In the genomic region with DNA sequence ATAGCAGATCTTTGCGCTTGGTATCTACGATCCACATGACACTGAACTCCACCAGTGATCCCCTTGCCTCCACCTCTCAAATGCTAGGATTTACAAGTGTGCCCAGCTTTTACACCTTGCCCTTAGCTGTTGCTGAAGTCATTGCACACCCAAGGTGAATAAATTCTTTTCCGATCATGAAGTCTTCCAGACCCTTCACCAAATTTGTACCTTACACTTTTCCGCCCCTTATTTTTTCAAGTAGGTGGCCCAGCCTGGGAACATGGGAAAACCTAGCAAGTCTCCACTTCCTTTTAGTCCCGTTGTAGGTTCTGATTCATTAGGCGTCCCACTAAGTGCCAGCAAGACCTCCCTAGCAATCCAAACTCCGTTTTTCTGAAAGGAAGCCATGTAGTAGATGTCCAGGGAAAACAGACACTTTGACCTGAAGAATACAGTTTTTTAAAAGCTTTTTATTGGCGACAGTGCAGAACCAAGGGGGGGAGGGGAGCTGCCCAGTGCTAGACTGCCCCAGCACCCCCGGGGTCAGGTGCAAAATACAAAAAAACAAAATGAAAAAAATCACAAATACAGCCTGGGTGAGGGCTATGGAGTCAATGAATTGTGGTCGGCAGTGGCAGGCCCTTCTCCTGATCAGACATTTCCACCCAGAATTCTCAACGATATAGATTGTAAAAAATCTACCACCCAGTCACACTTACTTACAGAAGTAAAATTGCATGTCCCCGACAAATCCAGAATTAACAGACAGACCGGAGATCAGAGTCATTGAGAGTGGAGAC, we compare ENCODE assay signal across 11 mouse cellular contexts. TPM values are rescaled to one million over a fixed set of nuclear protein-coding genes. Genes with fewer than 3 reads are reported as not detected.
A peak's percentile ranks its signal among the peaks of the same experiment; 100 is the strongest.
DNase-seq lines count a peak whose midpoint lies in the region; ATAC-seq and TF ChIP-seq lines count a peak whose summit lies in the region.
"Had no signal": no experiment of that assay in that cellular context is flagged by ENCODE, and none has a peak within 500 bp of the region (broad histone marks: within the 10 kb centered on the region; RNA-seq: fewer than 3 reads in every experiment).

No protein-coding gene starts in this region.

- peaks cover 60% of the 10 kb centered on the region for H3K27me3 ChIP-seq in heart, embryonic 10.5 days (ENCODE audit: insufficient read depth, poor library complexity, severe bottlenecking)
- peaks cover 53% of the 10 kb centered on the region for H3K27me3 ChIP-seq in forebrain, embryonic 15.5 days
- peaks cover 61% of the 10 kb centered on the region for H3K27me3 ChIP-seq in limb, embryonic 14.5 days (ENCODE audit: control insufficient read depth, insufficient read depth, low read length)

- no peak for ATAC-seq in forebrain, embryonic 15.5 days (replicated peaks)
- no peak for ATAC-seq in limb, embryonic 14.5 days (ENCODE audit: low FRiP score, low read depth)

- H3K9me3 ChIP-seq in heart, embryonic 10.5 days = no peaks in the 10 kb centered on the region
- no peaks in the 10 kb centered on the region for H3K9me3 ChIP-seq in forebrain, embryonic 15.5 days
- H3K9me3 ChIP-seq in limb, embryonic 14.5 days (ENCODE audit: control insufficient read depth, low read length) = no peaks in the 10 kb centered on the region

- peak overlapping the region; percentile 49 for H3K4me2 ChIP-seq in forebrain, embryonic 15.5 days (replicated peaks)
- peak overlapping the region; percentile 42; the same call in 1 of the 2 replicates for H3K4me2 ChIP-seq in limb, embryonic 14.5 days (replicated peaks; ENCODE audit: low read depth, low read length, severe bottlenecking)

- no peaks in the 10 kb centered on the region for H3K36me3 ChIP-seq in heart, embryonic 10.5 days
- no peaks in the 10 kb centered on the region for H3K36me3 ChIP-seq in forebrain, embryonic 15.5 days
- no peaks in the 10 kb centered on the region for H3K36me3 ChIP-seq in limb, embryonic 14.5 days (ENCODE audit: control insufficient read depth, insufficient read depth, low read length)

- peaks cover 27% of the 10 kb centered on the region for H3K4me1 ChIP-seq in heart, embryonic 10.5 days
- peaks cover 35% of the 10 kb centered on the region for H3K4me1 ChIP-seq in forebrain, embryonic 15.5 days
- peaks cover 6% of the 10 kb centered on the region; the same call in 1 of the 2 replicates for H3K4me1 ChIP-seq in limb, embryonic 14.5 days (ENCODE audit: control insufficient read depth, insufficient read depth, low read length)

- no peak for DNase-seq in heart, embryonic 10.5 days (ENCODE audit: low spot score)
- DNase-seq in heart, adult 8-10 months (ENCODE audit: low spot score) = no peak
- DNase-seq in B cell, adult 2 months = peak; percentile 36 to 61
- no peak for DNase-seq in limb, embryonic 14.5 days (ENCODE audit: low spot score)
- no peak for DNase-seq in embryo, embryonic 10.5 days (ENCODE audit: low spot score)
- no peak for DNase-seq in urinary bladder, postnatal 25 days (ENCODE audit: low spot score)
- DNase-seq in right cerebral cortex, postnatal 25 days = no peak
- DNase-seq: gastrocnemius, postnatal 14 days; kidney, adult 2 months had no signal

- H3K4me3 ChIP-seq in heart, embryonic 10.5 days = peak overlapping the region; percentile 54; the same call in 1 of the 2 replicates
- H3K4me3 ChIP-seq in forebrain, embryonic 15.5 days = peak overlapping the region; percentile 54
- H3K4me3 ChIP-seq in limb, embryonic 14.5 days (replicated peaks; ENCODE audit: low read length) = peak overlapping the region; percentile 45; the same call in 1 of the 2 replicates

- no peak overlapping the region for H3K27ac ChIP-seq in heart, embryonic 10.5 days
- H3K27ac ChIP-seq in forebrain, embryonic 15.5 days (replicated peaks) = no peak overlapping the region
- H3K27ac ChIP-seq in limb, embryonic 14.5 days (replicated peaks; ENCODE audit: low read depth, low read length) = no peak overlapping the region

- H3K9ac ChIP-seq in forebrain, embryonic 15.5 days (replicated peaks) = peak overlapping the region; percentile 45; the same call in 1 of the 2 replicates
- H3K9ac ChIP-seq in limb, embryonic 14.5 days (ENCODE audit: low read depth, low read length, severe bottlenecking) = no peak overlapping the region

- WGBS in heart, embryonic 10.5 days = 47% methylated on average over 13 of the region's 13 CpGs
- WGBS in forebrain, embryonic 15.5 days = 49% methylated on average over 13 of the region's 13 CpGs
- WGBS in limb, embryonic 14.5 days = 42% methylated on average over 13 of the region's 13 CpGs

- no peak for TF ChIP-seq POLR2A in limb, embryonic 14.5 days (IDR thresholded peaks at IDR 0.05; ENCODE audit: borderline replicate concordance, extremely low read depth, insufficient read depth, insufficient read length)

RNA-seq across cellular contexts. Expression of a gene that starts 7.4 kb away (rescaled TPM):
- polyA plus RNA-seq in heart, embryonic 10.5 days (2016; fragmentation: Nextera tagmentation; extraction: Ambion mirVana) = 0.24 and 0.27 TPM in 2 replicates
- 1 to 10 TPM; 1.2 to 9.8 (median 5.1) TPM for total RNA-seq in heart, adult 8-10 months (2022)
- 0.11 TPM in 2 replicates for polyA plus RNA-seq in forebrain, embryonic 15.5 days (2015; fragmentation: Nextera tagmentation; extraction: Ambion mirVana)
- polyA plus RNA-seq in limb, embryonic 14.5 days (2012; rRNA removed) = 0.69 and 0.88 TPM in 2 replicates
- polyA plus RNA-seq in limb, embryonic 14.5 days (2014; fragmentation: Nextera tagmentation; extraction: Ambion mirVana) = 0.14 and 0.28 TPM in 2 replicates
- polyA plus RNA-seq: embryonic facial prominence, embryonic 11.5 days had no signal

RNA-seq across cellular contexts. Expression of a gene that starts 20.0 kb away (rescaled TPM):
- 22.4 and 26.0 TPM in 2 replicates for polyA plus RNA-seq in heart, embryonic 10.5 days (2016; fragmentation: Nextera tagmentation; extraction: Ambion mirVana)
- 100 to 1,000 TPM; 137 to 160 (median 149) TPM for total RNA-seq in heart, adult 8-10 months (2022)
- polyA plus RNA-seq in forebrain, embryonic 15.5 days (2015; fragmentation: Nextera tagmentation; extraction: Ambion mirVana) = 123 and 127 TPM in 2 replicates
- 44.3 and 59.4 TPM in 2 replicates for polyA plus RNA-seq in limb, embryonic 14.5 days (2012; rRNA removed)
- polyA plus RNA-seq in limb, embryonic 14.5 days (2014; fragmentation: Nextera tagmentation; extraction: Ambion mirVana) = 22.5 and 30.6 TPM in 2 replicates

RNA-seq across cellular contexts. Expression of a gene that starts 22.6 kb away (rescaled TPM):
- 0.13 TPM in 1 of 2 replicates, not detected in the other for polyA plus RNA-seq in heart, embryonic 10.5 days (2016; fragmentation: Nextera tagmentation; extraction: Ambion mirVana)
- total RNA-seq in heart, adult 8-10 months (2022) = not detected
- 0.19 and 0.31 TPM in 2 replicates for polyA plus RNA-seq in forebrain, embryonic 15.5 days (2015; fragmentation: Nextera tagmentation; extraction: Ambion mirVana)
- polyA plus RNA-seq in limb, embryonic 14.5 days (2012; rRNA removed) = not detected in 2 replicates
- polyA plus RNA-seq in limb, embryonic 14.5 days (2014; fragmentation: Nextera tagmentation; extraction: Ambion mirVana) = not detected in 2 replicates
- total RNA-seq: gastrocnemius, postnatal 14 days had no signal
- polyA plus RNA-seq: embryonic facial prominence, embryonic 11.5 days; kidney, adult 2 months had no signal

RNA-seq across cellular contexts. Expression of a gene that starts 30.8 kb away (rescaled TPM):
- 99.0 and 112 TPM in 2 replicates for polyA plus RNA-seq in heart, embryonic 10.5 days (2016; fragmentation: Nextera tagmentation; extraction: Ambion mirVana)
- 10 to 100 TPM; 18.0 to 27.2 (median 24.3) TPM for total RNA-seq in heart, adult 8-10 months (2022)
- 37.6 and 39.5 TPM in 2 replicates for polyA plus RNA-seq in forebrain, embryonic 15.5 days (2015; fragmentation: Nextera tagmentation; extraction: Ambion mirVana)
- polyA plus RNA-seq in limb, embryonic 14.5 days (2012; rRNA removed) = 126 and 169 TPM in 2 replicates
- polyA plus RNA-seq in limb, embryonic 14.5 days (2014; fragmentation: Nextera tagmentation; extraction: Ambion mirVana) = 66.7 and 67.0 TPM in 2 replicates

RNA-seq across cellular contexts. Expression of a gene that starts 42.1 kb away (rescaled TPM):
- polyA plus RNA-seq in heart, embryonic 10.5 days (2016; fragmentation: Nextera tagmentation; extraction: Ambion mirVana) = 74.0 and 84.2 TPM in 2 replicates
- total RNA-seq in heart, adult 8-10 months (2022) = 10 to 100 TPM; 39.8 to 46.9 (median 44.4) TPM
- polyA plus RNA-seq in forebrain, embryonic 15.5 days (2015; fragmentation: Nextera tagmentation; extraction: Ambion mirVana) = 94.6 and 95.4 TPM in 2 replicates
- polyA plus RNA-seq in limb, embryonic 14.5 days (2012; rRNA removed) = 72.3 and 93.5 TPM in 2 replicates
- 74.3 and 86.1 TPM in 2 replicates for polyA plus RNA-seq in limb, embryonic 14.5 days (2014; fragmentation: Nextera tagmentation; extraction: Ambion mirVana)

Comparison
In these comparisons a context has a peak if more than half of its experiments do, and no peak if none do; other contexts are left out.
1. DNase-seq: peak in B cell, adult 2 months (2 of 2); none in heart, embryonic 10.5 days (single experiment), heart, adult 8-10 months (single experiment), limb, embryonic 14.5 days (single experiment), embryo, embryonic 10.5 days (single experiment), urinary bladder, postnatal 25 days (single experiment) and right cerebral cortex, postnatal 25 days (single experiment).
2. Peak in every context shown above with its lines, with median percentiles within 50 percentile points of each other: H3K4me3 ChIP-seq.